Mouse (Mus musculus): ENCODE data around the gene Fkbpl. TPM values are rescaled to one million over a fixed set of nuclear protein-coding genes. Genes with fewer than 3 reads are reported as not detected.

The Fkbpl gene
- total and polyA plus RNA-seq, 3 experiments, result 5.5 to 8.2 (median 6.2) TPM

DNA sequence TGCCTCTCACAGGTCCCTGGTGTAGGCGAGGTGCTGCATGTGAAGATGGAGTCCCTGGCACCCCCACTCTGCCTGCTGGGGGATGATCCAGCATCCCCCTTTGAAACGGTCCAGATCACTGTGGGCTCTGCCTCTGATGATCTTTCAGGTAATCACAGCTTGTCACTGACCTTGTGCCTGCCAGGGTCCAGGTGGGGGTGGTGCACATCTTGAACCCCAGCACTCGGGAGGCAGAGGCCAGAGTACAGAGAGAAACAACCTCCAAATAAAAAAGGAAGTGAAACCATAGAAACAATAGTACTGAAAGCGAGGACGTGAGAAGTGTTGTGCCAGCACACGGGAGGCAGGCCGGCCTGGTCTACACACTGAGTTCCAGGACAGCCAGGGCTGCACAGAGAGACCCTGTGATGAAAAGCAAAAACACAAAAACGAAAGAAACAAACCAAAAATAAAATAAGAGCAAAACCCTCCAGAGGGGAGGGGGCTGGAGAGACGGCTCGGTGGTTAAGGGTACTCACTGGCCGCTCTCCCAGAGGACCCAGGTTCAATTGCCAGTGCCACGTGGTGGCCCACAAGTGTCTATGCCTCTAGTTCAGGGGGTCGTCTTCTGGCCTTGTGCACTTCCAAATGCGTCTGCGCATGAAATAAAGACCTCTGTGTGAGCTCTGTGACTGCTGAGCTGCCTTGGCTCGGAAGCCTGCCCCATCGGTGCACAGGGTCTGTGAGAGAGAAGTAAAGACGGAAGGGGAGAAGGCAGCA lies 4.7 kb downstream of the Fkbpl start:
- no peaks in the 10 kb centered on the region; the same call in 1 of the 2 replicates for H3K79me2 ChIP-seq (replicated peaks; ENCODE audit: control insufficient read depth, extremely low read depth, insufficient read depth, poor library complexity, severe bottlenecking)
- H3K36me3 ChIP-seq (replicated peaks in 1 of 2; ENCODE audit: control insufficient read depth in 1 of 2, insufficient read depth in 1 of 2, low read length in 1 of 2), result peaks cover 47 to 69% of the 10 kb centered on the region in 2 experiments
- peak; percentile 38 for TF ChIP-seq ETS1 (conservative IDR thresholded peaks at IDR 0.05; ENCODE audit: low read depth, low read length)
- TF ChIP-seq MAX (IDR thresholded peaks at IDR 0.05; ENCODE audit: low read length), result peak; percentile 44; the same call in 1 of the 2 replicates
- TF ChIP-seq BHLHE40 (IDR thresholded peaks at IDR 0.05; ENCODE audit: low read depth, low read length), result peak; percentile 93
- peak; percentile 90 for TF ChIP-seq EP300 (IDR thresholded peaks at IDR 0.05; ENCODE audit: low read length)
- no peak for TF ChIP-seq POLR2AphosphoS2 (IDR thresholded peaks at IDR 0.05; ENCODE audit: low read depth, low read length)
- peak; percentile 66; the same call in 1 of the 2 replicates for TF ChIP-seq MXI1 (IDR thresholded peaks at IDR 0.05; ENCODE audit: low read depth, low read length)
- TF ChIP-seq TCF12 (IDR thresholded peaks at IDR 0.05; ENCODE audit: low read depth, low read length), result 0 out of 2 replicates have a peak, but pooled peaks have one; percentile 25
- TF ChIP-seq PAX5 (IDR thresholded peaks at IDR 0.05; ENCODE audit: low read length), result no peak
- TF ChIP-seq RAD21 (IDR thresholded peaks at IDR 0.05; ENCODE audit: low read depth, low read length), result no peak
- no peak for TF ChIP-seq CHD1 (IDR thresholded peaks at IDR 0.05; ENCODE audit: low read depth, low read length)
- TF ChIP-seq TBP (conservative IDR thresholded peaks at IDR 0.05; ENCODE audit: low read depth, low read length), result no peak
- no peak for TF ChIP-seq NRF1 (IDR thresholded peaks at IDR 0.05; ENCODE audit: low read depth, low read length)
- no peak for TF ChIP-seq HCFC1 (IDR thresholded peaks at IDR 0.05; ENCODE audit: low read depth, low read length)
- peak; percentile 63; the same call in 1 of the 2 replicates for TF ChIP-seq RCOR1 (conservative IDR thresholded peaks at IDR 0.05; ENCODE audit: low read depth, low read length)
- peak; percentile 60 for TF ChIP-seq SIN3A (IDR thresholded peaks at IDR 0.05; ENCODE audit: low read length)
- no peak for TF ChIP-seq MAFK (IDR thresholded peaks at IDR 0.05; ENCODE audit: insufficient replicate concordance, low read length)
- peak; percentile 97 for TF ChIP-seq IRF4 (IDR thresholded peaks at IDR 0.05; ENCODE audit: low read depth, low read length)
- TF ChIP-seq UBTF (IDR thresholded peaks at IDR 0.05; ENCODE audit: low read depth, low read length), result no peak
- peak; percentile 63; the same call in 1 of the 2 replicates for TF ChIP-seq MYC (IDR thresholded peaks at IDR 0.05; ENCODE audit: low read depth, low read length)
- no peak for TF ChIP-seq ZNF384 (IDR thresholded peaks at IDR 0.05; ENCODE audit: low read depth, low read length)
- TF ChIP-seq POLR2A (IDR thresholded peaks at IDR 0.05; ENCODE audit: low read depth, low read length), result no peak
- TF ChIP-seq USF2 (conservative IDR thresholded peaks at IDR 0.05; ENCODE audit: low read depth, low read length), result no peak
- no peak overlapping the region for H3K4me2 ChIP-seq (ENCODE audit: insufficient read depth, low read depth, poor library complexity, severe bottlenecking)
- peaks cover 16 to 44% of the 10 kb centered on the region in 2 experiments for H3K4me1 ChIP-seq (ENCODE audit: control insufficient read depth in 1 of 2, insufficient read depth in 2 of 2)
- H3K27me3 ChIP-seq (replicated peaks), result no peaks in the 10 kb centered on the region
- H3K27ac ChIP-seq (ENCODE audit: insufficient read depth, low read depth), result no peak overlapping the region; the same call in 1 of the 2 replicates
- no peak overlapping the region for H3K9ac ChIP-seq (ENCODE audit: insufficient read depth, low read depth)
- in situ Hi-C loops (cut with MboI; ENCODE audit: low pct_ligation_motif_present, low pct_unique_long_range_greater_than_20kb, low sequenced_read_pairs) (no loop called here), dilution Hi-C loops (cut with MboI; ENCODE audit: extremely low pct_ligation_motif_present, extremely low pct_unique_long_range_greater_than_20kb, low sequenced_read_pairs) (no loop called here)
- peak overlapping the region in 1 of 3 experiments; percentile 11 for H3K4me3 ChIP-seq (replicated peaks in 1 of 3; ENCODE audit: low read depth in 2 of 3, low read length in 2 of 3, poor library complexity in 1 of 3)
- peak; percentile 55 for DNase-seq (ENCODE audit: extremely low read depth)
- no peaks in the 10 kb centered on the region for H3K9me3 ChIP-seq (replicated peaks; ENCODE audit: low read length)

Data from CH12.LX (cell line).